Mouse (Mus musculus) large intestine, adult 2 months (tissue): Measurements from ENCODE around the gene Uimc1. TPM values are rescaled to one million over a fixed set of nuclear protein-coding genes. Genes with fewer than 3 reads are reported as not detected.
"Not testable (repeated sequence)": the region's sequence is repeated elsewhere in the genome, so short reads cannot be mapped to it uniquely, and the experiment has no call there.

Source experiments
- DNase-seq: peaks from one replicate; pipeline ENCODE4 v3.0.0-alpha.2; 2012; ENCODE audit warnings: low read depth, low spot score
- WGBS: fragments of 180-500 bp; shearing (Covaris S2); methylation state at CpG from one replicate; pipeline ENCODE4 v1.1.7; 2018; 5-methylcytosine and 5-hydroxymethylcytosine counted together
- polyA plus RNA-seq: library from polyadenylated mRNA; depleted of rRNA; stranded (reverse); fragments of >200 nt; gene quantifications from 2 replicates; pipeline ENCODE4 v1.2.3, GENCODE M21; 2012; rRNA removed

The Uimc1 gene
- 5.2 and 5.4 TPM in 2 replicates for polyA plus RNA-seq

GRCm38 (mm10) chr13:55099726-55100478 lies at the start of gene Uimc1:
TSS of gene Uimc1 (minus strand) at chr13:55100300.
- under 1% methylated on average over 79 of the region's 81 CpGs for WGBS
- DNase-seq = no peak

GRCm38 (mm10) chr13:55140271-55140670 lies 40.2 kb upstream of the Uimc1 start:
- WGBS = 90% methylated on average over 2 of the region's 2 CpGs
- DNase-seq = no peak

- DNase-seq = no peak
- WGBS = 10% methylated on average over 5 of the region's 5 CpGs
Observed at GRCm38 (mm10) chr13:55135382-55135781, 35.3 kb upstream of the Uimc1 start.

- WGBS = 97% methylated on average over 2 of the region's 2 CpGs
Observed at GRCm38 (mm10) chr13:55133448-55133847, 33.3 kb upstream of the Uimc1 start, which contains the start of gene Gm17617. TSS of gene Gm17617 (minus strand) at chr13:55133548.

GRCm38 (mm10) chr13:55124903-55125302 lies 24.8 kb upstream of the Uimc1 start:
- DNase-seq = no peak
- WGBS = 87% methylated on average over 6 of the region's 6 CpGs

More at GRCm38 (mm10) chr13:55133448-55133847, 33.3 kb upstream of the Uimc1 start, which contains the start of gene Gm17617:
- DNase-seq = no peak

- WGBS = 81% methylated on average over 6 of the region's 6 CpGs
- DNase-seq = no peak
Observed at GRCm38 (mm10) chr13:55114375-55114774, 14.3 kb upstream of the Uimc1 start.

- no peak for DNase-seq
- WGBS = 73% methylated on average over 8 of the region's 8 CpGs
Observed at GRCm38 (mm10) chr13:55107694-55108093, 7.6 kb upstream of the Uimc1 start.

- 82% methylated on average over 4 of the region's 4 CpGs for WGBS
Observed at GRCm38 (mm10) chr13:55107116-55107515, 7.0 kb upstream of the Uimc1 start.

GRCm38 (mm10) chr13:55105953-55106691 lies 6.0 kb upstream of the Uimc1 start:
- WGBS = 19% methylated on average over 8 of the region's 8 CpGs

More at GRCm38 (mm10) chr13:55107116-55107515, 7.0 kb upstream of the Uimc1 start:
- no peak for DNase-seq

GRCm38 (mm10) chr13:55105045-55105952 lies 5.2 kb upstream of the Uimc1 start, which contains the start of gene Zfp346:
TSS of gene Zfp346 (plus strand) at chr13:55105311.
- DNase-seq = peak; percentile 82
- under 1% methylated on average over 65 of the region's 66 CpGs for WGBS

More at GRCm38 (mm10) chr13:55105953-55106691, 6.0 kb upstream of the Uimc1 start:
- DNase-seq = no peak

GRCm38 (mm10) chr13:55103351-55103750 lies 3.3 kb upstream of the Uimc1 start:
- no peak for DNase-seq
- 65% methylated on average over 2 of the region's 2 CpGs for WGBS

- no peak for DNase-seq
- 94% methylated on average over 3 of the region's 3 CpGs for WGBS
Observed at GRCm38 (mm10) chr13:55102366-55102765, 2.3 kb upstream of the Uimc1 start.

- 91% methylated on average over 11 of the region's 11 CpGs for WGBS
Observed at GRCm38 (mm10) chr13:55101627-55102026, 1.5 kb upstream of the Uimc1 start.

GRCm38 (mm10) chr13:55099066-55099725 lies 904 bp downstream of the Uimc1 start:
- WGBS = 11% methylated on average over 20 of the region's 20 CpGs
- no peak for DNase-seq

More at GRCm38 (mm10) chr13:55101627-55102026, 1.5 kb upstream of the Uimc1 start:
- DNase-seq = no peak

- not testable (repeated sequence) for DNase-seq
- 94% methylated on average over 3 of the region's 3 CpGs for WGBS
Observed at GRCm38 (mm10) chr13:55097841-55098240, 2.3 kb downstream of the Uimc1 start.

GRCm38 (mm10) chr13:55092588-55092987 lies 7.5 kb downstream of the Uimc1 start:
- WGBS = 82% methylated on average over 4 of the region's 4 CpGs
- DNase-seq = no peak

- 72% methylated on average over 5 of the region's 5 CpGs for WGBS
- no peak for DNase-seq
Observed at GRCm38 (mm10) chr13:55075597-55075996, 24.5 kb downstream of the Uimc1 start.

- WGBS = 7% methylated on average over 3 of the region's 3 CpGs
- peak; percentile 7 for DNase-seq
Observed at GRCm38 (mm10) chr13:55071322-55071721, 28.8 kb downstream of the Uimc1 start.

- DNase-seq = no peak
- 72% methylated on average over 7 of the region's 7 CpGs for WGBS
Observed at GRCm38 (mm10) chr13:55069719-55070118, 30.4 kb downstream of the Uimc1 start.
